Mouse (Mus musculus) NIH3T3 (cell line): ENCODE measurements around the gene Pik3cd.
"Not testable (repeated sequence)": the region's sequence is repeated elsewhere in the genome, so short reads cannot be mapped to it uniquely, and the experiment has no call there.

Experiments used
- DNase-seq: peaks from one replicate; pipeline ENCODE4 v3.0.0-alpha.2; 2012; ENCODE audit warnings: low read depth

The Pik3cd gene

DNA sequence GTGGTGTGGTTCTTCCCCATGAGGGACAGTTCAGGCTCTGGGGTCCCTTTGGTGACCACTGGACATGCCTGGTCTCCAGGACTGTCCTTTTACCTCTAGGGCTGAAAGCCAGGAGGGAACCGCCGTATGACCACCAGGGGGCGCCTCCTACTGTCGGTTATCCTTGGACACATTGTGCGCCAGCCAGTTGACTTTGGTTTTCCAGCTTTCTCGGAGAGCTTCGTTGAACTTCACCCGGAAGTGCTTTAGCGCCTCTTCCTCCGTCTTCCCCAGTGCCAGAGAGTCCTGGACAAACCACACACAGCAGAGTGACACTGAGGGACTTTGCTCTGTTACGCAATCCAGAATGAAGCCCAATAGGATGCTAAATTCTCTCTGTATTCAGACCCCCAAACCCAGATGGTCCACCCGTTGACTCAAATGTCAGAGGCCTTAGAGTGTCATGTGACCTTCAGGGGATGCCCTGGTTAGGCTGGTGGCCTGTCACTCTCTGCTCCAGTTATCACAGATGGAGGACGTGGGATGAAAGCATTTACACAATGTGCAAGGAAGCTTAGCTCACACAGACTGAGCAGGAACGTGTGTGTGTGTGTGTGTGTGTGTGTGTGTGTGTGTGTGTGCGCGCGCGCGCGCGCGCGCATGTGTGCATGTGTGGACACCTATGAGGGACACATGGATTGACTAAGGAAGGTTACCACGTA lies 51.7 kb downstream of the Pik3cd start:
- peak; percentile 64 for DNase-seq

- DNase-seq, result no peak
Observed at GRCm38 (mm10) chr4:149648031-149648805, 54.2 kb downstream of the Pik3cd start.

- DNase-seq, result no peak
Observed at GRCm38 (mm10) chr4:149645761-149646160, 56.6 kb downstream of the Pik3cd start.

- DNase-seq, result no peak
Observed at GRCm38 (mm10) chr4:149641956-149642355, 60.4 kb downstream of the Pik3cd start.

- no peak for DNase-seq
Observed at GRCm38 (mm10) chr4:149641400-149641799, 61.0 kb downstream of the Pik3cd start.

GRCm38 (mm10) chr4:149640831-149641230 lies 61.5 kb downstream of the Pik3cd start:
- no peak for DNase-seq

DNA sequence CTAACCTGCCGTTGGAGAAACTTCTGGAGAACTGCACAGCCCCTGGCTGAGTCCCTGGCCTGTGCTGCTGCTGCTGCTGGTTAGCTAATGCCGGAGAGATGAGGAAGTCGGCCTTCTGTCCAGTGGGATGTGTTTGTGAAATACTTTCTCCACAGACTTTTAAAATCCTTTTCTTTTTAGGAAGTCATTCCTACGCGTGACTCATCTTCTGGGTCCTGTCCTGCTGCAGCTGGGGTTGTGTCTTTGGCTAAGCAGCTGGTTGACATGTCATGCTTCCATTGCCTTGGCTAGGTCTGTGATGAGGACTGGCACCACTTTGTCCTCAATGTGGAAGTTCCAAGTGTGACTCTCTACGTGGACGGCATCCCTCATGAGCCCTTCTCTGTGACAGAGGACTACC lies 64.4 kb downstream of the Pik3cd start:
- peak; percentile 48 for DNase-seq

- no peak for DNase-seq
Observed at GRCm38 (mm10) chr4:149635915-149636415, 66.4 kb downstream of the Pik3cd start.

DNA sequence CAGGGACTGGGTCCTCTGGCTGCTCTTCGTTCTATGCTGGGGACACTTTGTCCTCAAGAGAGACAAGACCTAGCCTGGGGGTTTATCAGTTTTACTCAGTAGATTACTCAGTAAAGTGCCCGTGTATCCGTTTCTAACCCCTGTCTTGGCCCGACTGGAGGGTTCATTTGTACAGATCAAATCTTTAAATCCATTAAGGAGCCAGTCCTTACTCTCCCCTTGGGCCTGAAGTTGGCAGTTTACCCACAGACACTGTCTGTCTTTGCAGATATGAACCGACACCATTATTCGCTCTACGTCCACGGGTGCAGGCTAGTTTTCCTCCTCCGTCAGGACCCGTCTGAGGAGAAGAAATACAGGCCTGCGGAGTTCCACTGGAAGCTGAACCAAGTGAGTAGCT lies 67.4 kb downstream of the Pik3cd start:
- no peak for DNase-seq

- no peak for DNase-seq
Observed at GRCm38 (mm10) chr4:149634157-149634556, 68.2 kb downstream of the Pik3cd start.

- peak; percentile 73 for DNase-seq
Observed at GRCm38 (mm10) chr4:149632670-149633307, 69.6 kb downstream of the Pik3cd start.

DNA sequence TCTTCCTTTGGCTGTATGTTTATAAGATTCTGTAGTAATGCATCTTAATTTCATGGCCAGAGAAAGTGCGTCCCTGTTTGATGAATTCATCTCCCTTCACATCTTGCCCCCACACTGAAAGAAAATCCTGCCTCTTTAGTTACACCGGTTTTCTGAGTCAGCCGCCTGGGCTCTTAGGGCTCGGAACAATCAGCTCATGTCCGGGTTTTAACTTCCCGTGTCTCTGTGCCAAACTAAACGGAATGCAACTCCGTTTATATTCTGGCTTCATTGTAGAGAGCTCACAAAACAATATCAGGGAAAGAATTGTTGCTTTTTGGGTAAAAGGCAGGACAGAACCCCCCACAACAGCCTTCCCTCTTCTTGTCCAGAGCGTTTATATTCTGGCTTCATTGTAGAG lies 73.6 kb downstream of the Pik3cd start:
- peak; percentile 75 for DNase-seq

DNA sequence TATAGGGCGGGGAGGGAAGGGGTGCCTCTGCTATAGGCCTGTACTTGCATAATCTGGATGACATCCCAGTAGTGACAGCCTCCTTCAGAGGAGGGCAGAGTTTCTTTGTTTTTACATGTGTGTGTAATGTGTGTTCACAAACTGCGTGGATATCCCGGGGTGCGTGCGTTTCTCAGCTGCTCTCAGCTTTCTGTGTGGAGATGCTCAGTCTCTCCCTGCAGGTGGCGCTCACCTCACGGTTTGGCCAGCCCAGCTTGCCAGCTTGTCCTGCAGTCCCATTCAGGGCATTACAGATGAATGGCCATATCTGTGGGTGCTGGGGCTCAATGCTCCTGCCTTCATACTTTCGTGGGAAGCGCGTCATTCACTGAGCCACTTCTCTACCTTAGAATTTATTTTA lies 74.0 kb downstream of the Pik3cd start:
- DNase-seq, result peak; percentile 70

- DNase-seq, result no peak
Observed at GRCm38 (mm10) chr4:149626809-149627208, 75.6 kb downstream of the Pik3cd start.

GRCm38 (mm10) chr4:149623711-149624110 lies 78.7 kb downstream of the Pik3cd start:
- no peak for DNase-seq

GRCm38 (mm10) chr4:149621286-149621685 lies 81.1 kb downstream of the Pik3cd start:
- no peak for DNase-seq

DNA sequence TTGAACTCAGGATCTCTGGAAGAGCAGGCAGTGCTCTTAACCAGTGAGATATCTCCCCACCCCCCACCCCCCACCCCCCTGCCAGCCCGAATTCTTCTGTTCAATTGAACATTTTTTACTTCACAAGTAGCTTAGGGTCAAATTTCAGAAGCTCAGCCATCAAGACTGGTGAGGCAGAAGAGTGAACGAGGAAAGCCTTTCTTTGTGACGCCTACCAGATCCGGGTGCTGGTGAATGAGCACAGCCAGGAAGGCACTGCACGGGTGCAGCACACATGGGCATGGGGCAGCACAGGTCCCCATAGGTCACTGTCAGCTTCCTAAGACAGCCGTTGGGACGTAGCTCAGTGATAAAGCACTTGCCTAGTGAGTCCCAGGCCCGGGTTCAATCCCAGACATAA lies 82.4 kb downstream of the Pik3cd start:
- no peak for DNase-seq

DNA sequence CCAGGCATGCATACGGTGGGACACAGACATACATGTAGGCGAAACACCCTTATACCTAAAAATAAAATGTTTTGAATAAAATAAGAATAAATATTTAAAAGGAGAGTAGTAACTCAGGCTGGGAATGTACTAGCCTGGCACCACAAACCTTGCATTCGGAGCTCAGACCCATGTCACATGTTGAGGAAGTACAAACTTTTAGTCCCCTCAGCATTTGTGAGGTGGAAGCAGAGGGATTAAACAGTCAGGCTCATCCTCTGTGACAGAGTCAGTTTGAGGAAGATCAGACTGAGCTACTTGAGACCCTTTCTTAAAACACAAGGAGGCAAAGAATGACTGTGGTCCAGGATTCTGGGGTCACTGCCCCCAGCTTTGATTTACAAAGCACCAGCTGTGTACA lies 85.4 kb downstream of the Pik3cd start:
- not testable (repeated sequence) for DNase-seq

DNA sequence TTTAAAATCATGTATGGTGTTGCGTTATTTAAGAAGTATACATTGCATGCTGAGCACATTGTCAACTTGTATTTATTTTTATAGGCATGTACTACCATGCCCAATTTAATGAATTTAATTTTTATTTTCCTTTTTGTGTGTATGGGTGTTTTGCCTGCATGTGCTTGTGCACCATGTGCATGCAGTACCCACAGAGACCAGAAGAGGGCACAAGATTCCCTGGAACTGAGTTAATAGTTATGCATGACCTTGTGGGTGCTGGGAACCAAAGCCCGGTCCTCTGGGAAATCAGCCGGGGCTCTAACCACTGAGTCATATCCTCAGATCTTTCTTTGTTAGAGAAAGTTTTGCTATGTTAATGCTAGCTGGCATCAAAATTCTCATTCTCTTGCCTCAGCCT lies 87.5 kb downstream of the Pik3cd start:
- no peak for DNase-seq

DNA sequence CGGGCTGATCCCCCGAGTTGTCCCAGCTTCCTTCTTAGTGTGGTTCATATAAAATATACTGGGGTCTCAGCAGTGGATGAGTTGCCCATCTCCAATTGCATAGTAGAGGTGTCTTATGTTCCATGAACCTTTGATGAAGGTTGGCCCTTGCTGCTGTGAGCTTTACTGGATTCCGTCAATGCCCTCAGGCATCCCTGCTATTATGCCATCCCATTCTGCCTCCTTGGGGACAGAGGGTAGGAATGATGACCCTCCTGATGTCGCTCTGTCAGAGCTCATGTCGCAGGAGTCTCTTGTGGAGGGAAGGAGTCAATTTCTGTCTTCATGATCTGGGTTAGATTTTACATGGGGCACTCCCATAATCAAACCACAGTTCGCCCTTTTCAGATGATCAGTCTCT lies 88.9 kb downstream of the Pik3cd start:
- DNase-seq, result not testable (repeated sequence)

- DNase-seq, result peak; percentile 81
Observed at GRCm38 (mm10) chr4:149611376-149612044, 90.9 kb downstream of the Pik3cd start.
